Mouse (Mus musculus) splenic B cell, adult 2 months (primary cell): ENCODE results near the gene Pxmp4.

Source experiments
- DNase-seq: peaks from one replicate; pipeline ENCODE4 v3.0.0-alpha.2; 2011; ENCODE audit warnings: low read depth, low spot score
- H3K27me3 ChIP-seq: 2 replicates; pipeline ENCODE4 v1.6.1; 2012; ENCODE audit warnings: mild to moderate bottlenecking, low read length, moderate library complexity, mixed read lengths; ENCODE audit not compliant: control insufficient read depth, poor library complexity, insufficient read depth, severe bottlenecking
- H3K36me3 ChIP-seq: 2 replicates; pipeline ENCODE4 v1.6.1; 2012; ENCODE audit warnings: mild to moderate bottlenecking, low read length, moderate library complexity, mixed read lengths; ENCODE audit not compliant: control insufficient read depth, poor library complexity, insufficient read depth, severe bottlenecking

Gene Pxmp4

GRCm38 (mm10) chr2:154595775-154596174 is 7.7 kb downstream of the Pxmp4 start:
- DNase-seq: no peak
- H3K27me3 ChIP-seq: no peaks in the 10 kb centered on the region
- no peaks in the 10 kb centered on the region; the same call in 1 of the 2 replicates for H3K36me3 ChIP-seq

DNA sequence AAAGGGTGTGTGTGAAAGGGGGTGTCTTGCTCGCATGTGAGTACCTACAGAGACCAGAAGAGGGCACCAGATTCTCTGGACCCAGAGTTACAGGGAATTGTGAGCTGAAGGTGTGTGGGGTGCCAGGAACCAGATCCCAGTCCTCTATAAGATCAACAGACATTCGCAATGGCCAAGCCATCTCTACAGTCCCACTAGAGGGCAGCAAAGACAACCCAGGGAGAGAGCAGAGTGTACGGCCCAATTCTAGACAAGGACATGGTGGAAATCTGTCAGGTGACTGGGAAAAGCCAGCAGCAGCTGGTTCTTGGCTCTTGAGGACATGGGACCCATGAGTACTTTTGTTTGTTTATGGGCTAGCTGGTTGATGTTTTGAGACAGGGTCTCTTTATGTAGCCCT is 10.5 kb downstream of the Pxmp4 start:
- Histone ChIP-seq H3K36me3 (no peaks in the 10 kb centered on the region; the same call in 1 of the 2 replicates), H3K27me3 (no peaks in the 10 kb centered on the region)
- DNase-seq: peak; percentile 75

- Histone ChIP-seq H3K27me3 (no peaks in the 10 kb centered on the region), H3K36me3 (peaks cover 10% of the 10 kb centered on the region)
- no peak for DNase-seq
These were observed 12.3 kb downstream of the Pxmp4 start for GRCm38 (mm10) chr2:154591239-154591638.

DNA sequence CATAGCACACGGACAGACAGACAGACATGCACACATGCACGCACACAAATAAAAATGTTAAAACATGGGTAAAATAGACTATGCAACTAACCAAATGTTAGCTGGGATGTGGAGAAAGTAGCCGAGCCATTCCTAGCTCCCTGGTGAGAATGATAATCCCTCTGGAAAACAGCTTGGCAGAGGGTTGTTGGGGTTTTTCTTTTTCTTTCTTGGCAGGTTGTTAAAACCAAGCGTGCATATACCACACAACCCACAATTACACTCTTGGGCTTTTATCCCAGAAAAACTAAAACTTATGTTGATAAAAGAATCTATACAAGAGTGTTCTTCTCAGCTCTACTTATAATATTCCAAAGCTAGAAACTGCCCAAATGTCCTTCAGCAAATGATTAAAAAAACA is 14.5 kb downstream of the Pxmp4 start:
- Histone ChIP-seq H3K36me3 (peaks cover 10% of the 10 kb centered on the region), H3K27me3 (no peaks in the 10 kb centered on the region)
- no peak for DNase-seq

GRCm38 (mm10) chr2:154586405-154586804 is 17.1 kb downstream of the Pxmp4 start:
- Histone ChIP-seq H3K36me3 (peaks cover 10% of the 10 kb centered on the region), H3K27me3 (no peaks in the 10 kb centered on the region)
- peak; percentile 47 for DNase-seq

DNA sequence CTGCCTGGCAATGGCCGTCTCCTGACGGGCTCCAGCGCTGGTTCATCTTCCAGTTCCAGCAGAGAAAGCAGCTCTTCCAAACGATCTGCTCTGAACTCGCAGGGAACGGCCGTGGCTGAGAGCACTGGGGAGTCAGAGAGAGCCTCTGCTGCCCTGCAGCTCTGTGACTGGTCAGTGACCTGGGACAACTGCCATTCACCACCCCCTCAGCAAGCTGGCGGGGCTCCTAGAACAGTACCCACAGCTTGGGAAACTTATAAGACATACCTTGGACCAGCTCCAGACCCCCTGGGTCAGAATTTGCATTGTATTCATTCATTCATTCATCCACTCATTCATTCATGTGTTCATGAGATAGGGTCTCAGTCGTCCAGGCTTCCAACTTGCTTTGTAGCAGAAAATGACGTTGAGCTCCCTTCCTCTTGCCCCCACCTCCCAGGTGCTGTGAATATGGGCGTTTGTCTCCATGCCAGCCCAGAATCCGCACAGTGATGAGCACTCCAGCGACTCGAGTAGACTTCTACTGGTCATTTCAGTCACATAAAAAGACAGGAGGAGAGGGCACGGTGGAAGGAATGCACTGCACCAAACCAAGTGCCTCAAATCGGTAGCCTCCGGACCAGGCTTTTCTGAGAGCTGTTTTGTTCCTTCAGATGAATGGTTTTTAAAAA is 18.4 kb downstream of the Pxmp4 start:
- no peaks in the 10 kb centered on the region for H3K27me3 ChIP-seq
- peaks cover 10% of the 10 kb centered on the region for H3K36me3 ChIP-seq
- no peak for DNase-seq

DNA sequence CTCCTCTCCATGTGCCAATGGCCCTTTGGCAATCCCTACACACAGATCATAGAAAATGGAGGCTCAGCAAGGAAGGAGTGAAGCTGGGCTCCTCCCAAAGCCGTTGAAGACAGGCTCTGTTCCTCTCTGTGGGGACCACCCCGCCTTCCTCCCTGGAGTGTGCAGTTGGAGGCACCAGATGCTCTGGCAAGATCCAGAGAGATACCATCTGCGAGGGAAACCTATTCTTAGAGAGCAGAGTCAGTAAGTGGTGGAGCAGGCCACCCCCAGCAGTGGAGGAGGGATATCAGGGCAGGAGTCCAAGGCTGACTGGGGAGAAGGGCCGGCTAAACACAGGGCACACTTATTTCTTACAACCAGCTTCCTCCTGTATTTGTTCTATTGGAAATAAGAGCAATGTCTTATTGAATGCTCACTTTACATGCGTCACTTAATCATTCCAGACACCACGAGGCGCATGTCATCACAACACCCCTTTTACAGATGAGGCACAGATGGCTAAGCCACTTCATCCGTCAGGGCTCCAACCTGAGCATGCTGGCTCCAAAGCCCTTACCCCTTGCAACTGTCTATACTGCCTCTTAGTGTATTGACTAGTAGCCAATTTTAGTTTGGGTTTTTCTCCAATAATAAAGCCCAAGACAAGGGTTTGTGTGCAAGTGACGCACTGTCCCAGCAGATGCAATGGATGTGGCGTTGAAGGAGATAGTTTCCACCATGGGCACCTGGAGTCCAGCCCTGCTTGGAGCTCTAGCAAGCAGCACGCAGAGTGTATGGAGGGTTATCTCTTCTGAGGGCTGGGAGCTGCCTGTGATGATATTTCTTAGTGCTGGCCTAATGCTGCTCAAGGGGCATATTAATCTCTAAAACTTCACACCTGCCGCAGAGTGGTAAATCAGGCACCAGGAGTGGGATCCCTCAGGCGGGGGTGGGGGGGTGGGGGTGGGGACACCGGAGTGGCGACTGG is 19.3 kb downstream of the Pxmp4 start:
- no peaks in the 10 kb centered on the region for H3K27me3 ChIP-seq
- H3K36me3 ChIP-seq: peaks cover 10% of the 10 kb centered on the region
- DNase-seq: no peak

DNA sequence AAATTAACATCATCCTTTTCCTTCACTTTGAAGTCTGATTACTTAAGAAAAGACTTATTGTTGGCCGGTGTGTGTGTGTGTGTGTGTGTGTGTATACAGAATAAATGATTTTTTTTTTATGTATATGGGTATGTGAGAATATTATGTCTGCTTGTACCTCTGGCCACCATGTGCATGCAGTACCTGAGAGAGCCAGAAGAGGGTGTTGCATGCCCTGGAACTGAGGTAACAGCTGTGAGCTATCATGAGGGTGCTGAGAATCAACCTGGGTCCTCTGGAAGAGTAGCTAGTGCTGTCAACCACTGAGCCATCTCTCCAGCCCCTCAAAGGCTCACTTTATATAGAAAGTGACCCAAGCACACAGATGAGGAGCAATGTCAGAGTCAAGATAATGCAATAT is 22.1 kb downstream of the Pxmp4 start:
- no peak for DNase-seq
- no peaks in the 10 kb centered on the region for H3K27me3 ChIP-seq
- 0 out of 2 replicates have a peak, but pooled peaks cover under 1% of the 10 kb centered on the region for H3K36me3 ChIP-seq

DNA sequence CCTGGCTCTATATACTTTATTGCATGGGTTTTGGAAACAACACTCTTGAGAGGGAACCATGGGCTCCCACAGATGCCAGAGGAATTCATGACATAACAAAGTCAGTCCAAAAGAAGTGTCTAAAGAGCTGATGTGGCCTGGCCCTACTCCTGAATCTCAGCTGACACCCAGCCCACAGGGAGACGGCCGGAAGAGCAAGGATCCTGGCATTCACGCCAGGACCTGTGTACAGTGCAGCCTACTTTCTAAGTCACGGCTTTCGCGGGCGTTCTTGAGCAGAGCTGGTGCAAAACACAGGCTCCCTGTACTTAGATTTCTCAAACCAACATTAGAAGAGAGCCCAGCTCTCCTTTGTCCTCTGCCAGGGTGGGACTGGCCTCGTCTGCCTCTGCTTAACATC is 22.9 kb downstream of the Pxmp4 start:
- no peaks in the 10 kb centered on the region for H3K27me3 ChIP-seq
- no peak for DNase-seq
- H3K36me3 ChIP-seq: no peaks in the 10 kb centered on the region

- Histone ChIP-seq H3K27me3 (no peaks in the 10 kb centered on the region), H3K36me3 (no peaks in the 10 kb centered on the region)
- no peak for DNase-seq
These were observed 25.8 kb downstream of the Pxmp4 start for GRCm38 (mm10) chr2:154577744-154578067.

- Histone ChIP-seq H3K36me3 (no peaks in the 10 kb centered on the region), H3K27me3 (no peaks in the 10 kb centered on the region)
- DNase-seq: no peak
These were observed 26.4 kb downstream of the Pxmp4 start for GRCm38 (mm10) chr2:154576876-154577743.

- DNase-seq: peak; percentile 75
These were observed 29.2 kb downstream of the Pxmp4 start for GRCm38 (mm10) chr2:154574271-154574670.

GRCm38 (mm10) chr2:154572996-154573395 is 30.5 kb downstream of the Pxmp4 start:
- no peak for DNase-seq
- Histone ChIP-seq H3K27me3 (no peaks in the 10 kb centered on the region), H3K36me3 (no peaks in the 10 kb centered on the region)

More at GRCm38 (mm10) chr2:154574271-154574670, 29.2 kb downstream of the Pxmp4 start:
- no peaks in the 10 kb centered on the region for H3K36me3 ChIP-seq
- no peaks in the 10 kb centered on the region for H3K27me3 ChIP-seq

DNA sequence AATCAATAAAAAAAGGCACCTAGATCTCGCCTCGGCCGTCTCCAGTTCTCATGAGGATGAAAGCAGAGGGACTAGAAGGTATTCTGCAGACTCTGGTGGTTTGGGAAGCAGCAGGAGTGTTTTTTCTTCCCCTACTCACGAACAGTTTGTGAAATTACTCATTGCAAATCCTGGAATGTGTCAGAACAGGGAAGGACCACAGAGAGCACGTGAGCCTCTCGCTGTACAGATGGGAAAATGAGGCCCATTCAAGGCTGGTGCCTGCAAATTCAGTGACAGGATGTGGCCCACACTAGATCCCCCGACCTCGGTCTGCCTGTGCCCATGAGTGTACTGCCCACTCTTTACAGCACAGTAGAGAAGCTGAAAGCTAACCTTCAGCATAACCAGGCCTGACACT is 31.5 kb downstream of the Pxmp4 start:
- no peak for DNase-seq
- Histone ChIP-seq H3K27me3 (no peaks in the 10 kb centered on the region), H3K36me3 (no peaks in the 10 kb centered on the region)
